Mouse (Mus musculus) megakaryocyte, embryonic 14.5 days (primary cell): ENCODE data around the gene Sema4a.

ENCODE experiments used
- FLI1 ChIP-seq: IDR thresholded peaks from 2 replicates; pipeline ENCODE4 v1.6.1; 2012; ENCODE audit warnings: low read length, inconsistent platforms, mixed read lengths
- GATA1 ChIP-seq: IDR thresholded peaks from 3 replicates; pipeline ENCODE4 v1.6.1; 2012; ENCODE audit warnings: mixed read lengths, low read length, inconsistent platforms, borderline replicate concordance

DNA sequence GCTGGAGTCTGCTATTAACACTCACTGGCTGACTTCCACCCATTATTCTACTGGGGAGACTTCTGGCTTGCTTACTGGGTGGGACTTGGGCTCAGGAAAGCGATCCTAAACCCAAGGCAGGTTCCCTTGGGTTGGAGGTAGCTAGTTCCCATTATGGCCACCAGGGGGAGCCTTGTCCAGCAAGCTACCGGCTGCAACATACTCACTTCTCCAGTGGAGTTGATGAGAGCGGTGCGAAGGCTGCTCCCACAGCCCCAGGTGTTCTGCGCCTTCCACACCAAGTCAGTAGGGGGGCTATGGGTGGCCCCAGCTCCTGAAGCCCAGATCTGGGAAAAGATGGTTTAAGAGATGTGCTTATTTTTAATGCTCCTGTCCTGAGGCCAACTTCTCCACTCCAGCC is 22.6 kb upstream of the Sema4a start:
- TF ChIP-seq GATA1, result no peak
- TF ChIP-seq FLI1, result no peak
